Mouse (Mus musculus): ENCODE measurements around the gene Ctcfl.
A peak's percentile ranks its signal among the peaks of the same experiment; 100 is the strongest.

The Ctcfl gene

GRCm38 (mm10) chr2:173119023-173119944, at the start of gene Ctcfl:
Gene Ctcfl, minus strand, starts transcription at chr2:173119525.
- no peak for DNase-seq (ENCODE audit: low spot score)

- DNase-seq (ENCODE audit: low spot score), result no peak
Observed at GRCm38 (mm10) chr2:173168411-173168851, 49.1 kb upstream of the Ctcfl start.

- no peak for DNase-seq (ENCODE audit: low spot score)
Observed at GRCm38 (mm10) chr2:173165357-173165756, 46.0 kb upstream of the Ctcfl start.

- no peak for DNase-seq (ENCODE audit: low spot score)
Observed at GRCm38 (mm10) chr2:173164946-173165345, 45.6 kb upstream of the Ctcfl start.

- no peak for DNase-seq (ENCODE audit: low spot score)
Observed at GRCm38 (mm10) chr2:173164358-173164757, 45.0 kb upstream of the Ctcfl start.

- no peak for DNase-seq (ENCODE audit: low spot score)
Observed at GRCm38 (mm10) chr2:173163380-173163779, 44.1 kb upstream of the Ctcfl start.

GRCm38 (mm10) chr2:173159354-173160311, 40.3 kb upstream of the Ctcfl start:
- peak; percentile 72 for DNase-seq (ENCODE audit: low spot score)

- DNase-seq (ENCODE audit: low spot score), result no peak
Observed at GRCm38 (mm10) chr2:173158390-173159055, 39.2 kb upstream of the Ctcfl start.

GRCm38 (mm10) chr2:173157871-173158270, 38.5 kb upstream of the Ctcfl start:
- DNase-seq (ENCODE audit: low spot score), result no peak

- DNase-seq (ENCODE audit: low spot score), result no peak
Observed at GRCm38 (mm10) chr2:173157376-173157775, 38.1 kb upstream of the Ctcfl start.

- no peak for DNase-seq (ENCODE audit: low spot score)
Observed at GRCm38 (mm10) chr2:173156923-173157322, 37.6 kb upstream of the Ctcfl start.

GRCm38 (mm10) chr2:173155907-173156306, 36.6 kb upstream of the Ctcfl start:
- no peak for DNase-seq (ENCODE audit: low spot score)

GRCm38 (mm10) chr2:173154962-173155361, 35.6 kb upstream of the Ctcfl start:
- DNase-seq (ENCODE audit: low spot score), result no peak

- DNase-seq (ENCODE audit: low spot score), result no peak
Observed at GRCm38 (mm10) chr2:173154513-173154912, 35.2 kb upstream of the Ctcfl start.

GRCm38 (mm10) chr2:173153266-173153665, 33.9 kb upstream of the Ctcfl start:
- DNase-seq (ENCODE audit: low spot score), result no peak

- no peak for DNase-seq (ENCODE audit: low spot score)
Observed at GRCm38 (mm10) chr2:173152436-173153151, 33.3 kb upstream of the Ctcfl start, which contains the start of gene Pck1. Gene Pck1, plus strand, starts transcription at chr2:173153048.

GRCm38 (mm10) chr2:173151784-173152284, 32.5 kb upstream of the Ctcfl start:
- DNase-seq (ENCODE audit: low spot score), result no peak

- DNase-seq (ENCODE audit: low spot score), result no peak
Observed at GRCm38 (mm10) chr2:173151352-173151751, 32.0 kb upstream of the Ctcfl start.

- DNase-seq (ENCODE audit: low spot score), result no peak
Observed at GRCm38 (mm10) chr2:173148001-173148400, 28.7 kb upstream of the Ctcfl start.

- DNase-seq (ENCODE audit: low spot score), result no peak
Observed at GRCm38 (mm10) chr2:173146728-173147127, 27.4 kb upstream of the Ctcfl start.

- DNase-seq (ENCODE audit: low spot score), result no peak
Observed at GRCm38 (mm10) chr2:173145808-173146207, 26.5 kb upstream of the Ctcfl start.

Measured in lung, postnatal 25 days (tissue).